Mouse (Mus musculus): ENCODE measurements at regions not wholly inside any gene's neighbourhood (a gene's known extent, or its start where the extent isn't known, plus 50 kb on each side); places are given as distances from the start of the nearest gene placed in this dataset.

GRCm38 (mm10) chr17:3273108-3274091, 53.0 kb upstream of the Tiam2 start:
- TF ChIP-seq POLR2A (IDR thresholded peaks at IDR 0.05; ENCODE audit: low read depth, low read length) (no peak), CTCF (IDR thresholded peaks at IDR 0.05; ENCODE audit: extremely low read depth, insufficient read length, insufficient replicate concordance, low read depth, low read length) (peak; percentile 69; the same call in 1 of the 2 replicates)

Data from small intestine, adult 2 months (tissue).